Mouse (Mus musculus): ENCODE measurements around the gene Mcat. TPM values are rescaled to one million over a fixed set of nuclear protein-coding genes. Genes with fewer than 3 reads are reported as not detected.
A peak's percentile ranks its signal among the peaks of the same experiment; 100 is the strongest.

Gene Mcat
- polyA plus RNA-seq (2014; fragmentation: Nextera tagmentation; extraction: Ambion mirVana) = 33.0 and 33.4 TPM in 2 replicates

DNA sequence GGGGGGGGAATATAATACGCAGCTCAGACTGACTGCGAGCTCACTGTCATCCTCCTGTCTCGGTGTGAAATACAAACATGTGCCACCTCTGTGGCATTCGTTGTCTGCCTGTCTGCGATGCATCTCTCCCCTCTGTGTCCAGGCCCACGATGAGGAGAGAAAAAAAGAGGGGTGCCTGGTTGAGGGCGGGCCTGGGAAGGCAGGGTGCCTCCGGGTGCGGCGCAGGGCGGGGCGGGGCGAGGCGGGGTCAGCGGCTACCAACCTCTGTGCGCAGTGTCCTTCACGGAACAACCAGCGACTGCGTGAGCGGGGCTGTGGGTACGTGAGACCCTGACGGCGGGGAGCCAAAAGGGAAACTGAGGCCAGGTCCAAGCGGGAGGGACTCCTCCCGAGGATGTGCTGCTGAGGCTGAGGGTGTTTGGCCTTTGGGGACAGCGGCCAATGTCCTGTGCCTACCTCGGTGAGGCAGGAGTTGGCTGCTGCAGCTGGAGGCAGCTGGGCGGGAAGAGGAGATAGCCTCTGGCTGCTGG lies at the start of gene Mcat, which contains the start of gene Tspo:
Gene Mcat (minus strand): TSS at position 461 of the 530 bp plus-strand sequence.
Gene Tspo (plus strand): TSS at position 266 of the 530 bp plus-strand sequence.
- peak within 1 kb of the TSS; percentile 38 to 54 for H3K27ac ChIP-seq (replicated peaks in 1 of 2; ENCODE audit: control insufficient read depth in 1 of 2, insufficient read depth in 1 of 2, low read depth in 2 of 2, low read length in 2 of 2)
- no peaks in the 10 kb centered on the region for H3K9me3 ChIP-seq (ENCODE audit: control insufficient read depth, low read length)
- H3K4me1 ChIP-seq (ENCODE audit: control insufficient read depth in 2 of 2, insufficient read depth in 2 of 2, low read length in 2 of 2) = peaks cover 5 to 14% of the 10 kb centered on the region in 2 experiments
- no peaks in the 10 kb centered on the region for H3K36me3 ChIP-seq (ENCODE audit: control insufficient read depth, insufficient read depth, low read length)
- H3K9ac ChIP-seq (ENCODE audit: low read length) = peak within 1 kb of the TSS; percentile 80
- peak within 1 kb of the TSS; percentile 51 to 54 for H3K4me3 ChIP-seq (ENCODE audit: control insufficient read depth in 1 of 2, insufficient read depth in 1 of 2, low read depth in 1 of 2, low read length in 2 of 2)
- under 1% methylated on average over 28 of the region's 28 CpGs for WGBS
- H3K4me2 ChIP-seq (ENCODE audit: low read length) = peak within 1 kb of the TSS; percentile 89
- ATAC-seq (ENCODE audit: insufficient number of reproducible peaks, insufficient read depth, low FRiP score, low read depth) = peak; percentile 63; the same call in 1 of the 2 replicates
- no peaks in the 10 kb centered on the region for H3K27me3 ChIP-seq (ENCODE audit: control insufficient read depth, insufficient read depth, low read length)

DNA sequence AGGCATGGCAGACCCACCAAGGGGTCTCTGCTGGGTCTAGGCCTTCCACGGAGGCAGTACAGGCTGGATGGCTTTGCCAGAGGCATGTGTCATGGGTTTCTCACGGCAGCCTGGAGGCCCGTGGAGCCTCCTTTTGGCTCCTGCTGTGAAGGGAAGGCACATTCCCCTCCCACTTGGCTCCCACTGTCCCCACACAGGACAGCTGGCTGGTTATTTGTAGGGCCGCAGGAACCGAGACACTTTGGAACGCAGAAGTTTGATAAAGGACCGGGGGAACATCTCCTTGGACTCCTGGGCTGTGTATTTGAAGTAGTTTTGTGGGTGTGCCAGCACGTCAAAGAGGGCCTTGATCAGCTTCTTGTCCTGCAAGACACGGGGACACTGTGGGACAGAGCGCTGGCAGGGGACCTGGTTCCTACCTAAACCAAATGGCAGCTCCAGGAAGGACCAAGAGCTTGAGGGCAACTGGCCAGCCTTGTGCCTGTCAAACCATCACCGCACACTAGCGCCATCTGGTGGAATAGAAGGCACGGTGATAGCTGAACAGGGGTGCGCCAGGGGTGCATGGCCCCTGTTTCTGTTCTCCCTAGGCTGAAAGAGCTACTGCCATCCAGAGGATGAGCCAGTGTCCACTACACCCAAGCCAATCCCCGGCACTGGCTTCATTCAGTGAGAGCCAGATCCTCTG lies 43.7 kb upstream of the Mcat start:
- H3K4me2 ChIP-seq (ENCODE audit: low read length) = no peak overlapping the region
- ATAC-seq (ENCODE audit: insufficient number of reproducible peaks, insufficient read depth, low FRiP score, low read depth) = no peak
- no peak overlapping the region for H3K4me3 ChIP-seq (ENCODE audit: control insufficient read depth in 1 of 2, insufficient read depth in 1 of 2, low read depth in 1 of 2, low read length in 2 of 2)
- H3K27ac ChIP-seq (replicated peaks in 1 of 2; ENCODE audit: control insufficient read depth in 1 of 2, insufficient read depth in 1 of 2, low read depth in 2 of 2, low read length in 2 of 2) = no peak overlapping the region
- WGBS = 42% methylated on average over 15 of the region's 15 CpGs
- H3K9me3 ChIP-seq (ENCODE audit: control insufficient read depth, low read length) = no peaks in the 10 kb centered on the region
- H3K36me3 ChIP-seq (ENCODE audit: control insufficient read depth, insufficient read depth, low read length) = no peaks in the 10 kb centered on the region
- peaks cover 4 to 8% of the 10 kb centered on the region in 2 experiments; a peak in 1 of 4 replicates for H3K4me1 ChIP-seq (ENCODE audit: control insufficient read depth in 2 of 2, insufficient read depth in 2 of 2, low read length in 2 of 2)
- no peaks in the 10 kb centered on the region for H3K27me3 ChIP-seq (ENCODE audit: control insufficient read depth, insufficient read depth, low read length)
- no peak overlapping the region for H3K9ac ChIP-seq (ENCODE audit: low read length)

DNA sequence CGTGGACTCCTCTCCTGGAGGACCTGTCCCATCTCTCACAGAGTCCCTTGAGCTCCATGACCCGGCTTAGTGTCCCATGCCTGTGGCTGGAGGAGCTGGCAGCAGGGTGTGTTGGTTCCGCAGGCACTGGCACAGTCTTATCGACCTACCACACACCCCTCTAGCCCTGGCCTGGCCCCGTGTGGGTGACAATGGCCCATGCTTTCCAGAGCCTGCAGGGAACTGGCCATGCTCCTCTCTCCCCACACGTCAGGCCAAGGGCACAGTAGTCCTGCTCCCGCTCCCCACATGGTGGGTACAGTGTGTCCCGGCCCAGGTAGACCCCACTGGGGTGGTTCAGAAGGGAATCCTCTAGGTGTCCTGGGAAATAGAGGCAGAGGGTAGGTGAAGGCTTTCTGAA lies 43.1 kb upstream of the Mcat start:
- Histone ChIP-seq H3K27me3 (ENCODE audit: control insufficient read depth, insufficient read depth, low read length) (no peaks in the 10 kb centered on the region), H3K9me3 (ENCODE audit: control insufficient read depth, low read length) (no peaks in the 10 kb centered on the region), H3K9ac (ENCODE audit: low read length) (no peak overlapping the region), H3K4me2 (ENCODE audit: low read length) (no peak overlapping the region), H3K27ac (replicated peaks in 1 of 2; ENCODE audit: control insufficient read depth in 1 of 2, insufficient read depth in 1 of 2, low read depth in 2 of 2, low read length in 2 of 2) (no peak overlapping the region), H3K4me1 (ENCODE audit: control insufficient read depth in 2 of 2, insufficient read depth in 2 of 2, low read length in 2 of 2) (peaks cover 4 to 8% of the 10 kb centered on the region in 2 experiments; a peak in 1 of 4 replicates), H3K4me3 (ENCODE audit: control insufficient read depth in 1 of 2, insufficient read depth in 1 of 2, low read depth in 1 of 2, low read length in 2 of 2) (no peak overlapping the region), H3K36me3 (ENCODE audit: control insufficient read depth, insufficient read depth, low read length) (no peaks in the 10 kb centered on the region)
- no peak for ATAC-seq (ENCODE audit: insufficient number of reproducible peaks, insufficient read depth, low FRiP score, low read depth)
- 84% methylated on average over 8 of the region's 8 CpGs for WGBS

DNA sequence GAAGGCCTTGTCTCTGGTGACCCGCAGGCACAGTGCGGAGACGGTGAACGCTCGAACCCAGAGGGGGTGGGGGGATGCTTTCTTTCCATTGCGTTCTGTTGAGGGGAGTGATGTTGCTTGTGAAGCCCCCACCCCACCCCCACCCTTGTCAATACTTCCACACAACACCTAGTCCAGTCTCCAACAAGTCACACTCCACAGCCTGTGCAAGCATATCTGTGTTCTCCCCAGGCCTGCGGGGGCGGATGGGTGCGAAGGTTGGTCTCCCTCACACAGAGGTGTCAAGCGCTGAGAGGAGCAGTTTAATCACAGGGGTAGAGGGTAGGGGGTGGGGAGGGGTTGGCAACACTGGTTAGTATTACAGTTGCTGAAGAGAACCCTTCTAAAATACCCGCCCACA lies 42.6 kb upstream of the Mcat start:
- no peaks in the 10 kb centered on the region for H3K27me3 ChIP-seq (ENCODE audit: control insufficient read depth, insufficient read depth, low read length)
- H3K36me3 ChIP-seq (ENCODE audit: control insufficient read depth, insufficient read depth, low read length) = no peaks in the 10 kb centered on the region
- H3K9ac ChIP-seq (ENCODE audit: low read length) = no peak overlapping the region
- no peak overlapping the region for H3K4me2 ChIP-seq (ENCODE audit: low read length)
- H3K9me3 ChIP-seq (ENCODE audit: control insufficient read depth, low read length) = no peaks in the 10 kb centered on the region
- ATAC-seq (ENCODE audit: insufficient number of reproducible peaks, insufficient read depth, low FRiP score, low read depth) = peak; percentile 20; the same call in 1 of the 2 replicates
- H3K27ac ChIP-seq (replicated peaks in 1 of 2; ENCODE audit: control insufficient read depth in 1 of 2, insufficient read depth in 1 of 2, low read depth in 2 of 2, low read length in 2 of 2) = no peak overlapping the region
- peaks cover 4 to 8% of the 10 kb centered on the region in 2 experiments; a peak in 1 of 4 replicates for H3K4me1 ChIP-seq (ENCODE audit: control insufficient read depth in 2 of 2, insufficient read depth in 2 of 2, low read length in 2 of 2)
- no peak overlapping the region for H3K4me3 ChIP-seq (ENCODE audit: control insufficient read depth in 1 of 2, insufficient read depth in 1 of 2, low read depth in 1 of 2, low read length in 2 of 2)
- 76% methylated on average over 11 of the region's 11 CpGs for WGBS

DNA sequence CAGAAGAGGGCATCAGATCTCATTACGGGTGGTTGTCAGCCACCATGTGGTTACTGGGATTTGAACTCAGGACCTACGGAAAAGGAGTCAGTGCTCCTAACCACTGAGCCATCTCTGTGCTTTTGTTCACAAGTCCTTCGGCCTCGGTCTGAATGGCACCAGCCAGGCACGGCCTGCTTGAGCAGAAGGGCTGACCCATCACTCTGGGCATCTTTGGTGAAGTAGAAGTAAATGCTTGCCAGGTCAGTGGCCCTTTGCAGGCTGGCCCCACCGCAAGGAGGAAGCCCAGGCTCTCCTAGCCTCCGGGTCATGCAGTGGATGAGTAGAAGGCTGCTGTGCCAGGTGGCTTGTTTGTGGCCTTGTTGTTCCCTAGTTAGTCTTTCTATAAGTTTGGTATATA lies 39.8 kb upstream of the Mcat start:
- no peak overlapping the region for H3K4me3 ChIP-seq (ENCODE audit: control insufficient read depth in 1 of 2, insufficient read depth in 1 of 2, low read depth in 1 of 2, low read length in 2 of 2)
- H3K27ac ChIP-seq (replicated peaks in 1 of 2; ENCODE audit: control insufficient read depth in 1 of 2, insufficient read depth in 1 of 2, low read depth in 2 of 2, low read length in 2 of 2) = no peak overlapping the region
- H3K27me3 ChIP-seq (ENCODE audit: control insufficient read depth, insufficient read depth, low read length) = no peaks in the 10 kb centered on the region
- H3K4me2 ChIP-seq (ENCODE audit: low read length) = no peak overlapping the region
- H3K9ac ChIP-seq (ENCODE audit: low read length) = no peak overlapping the region
- H3K4me1 ChIP-seq (ENCODE audit: control insufficient read depth in 2 of 2, insufficient read depth in 2 of 2, low read length in 2 of 2) = peaks cover 4 to 8% of the 10 kb centered on the region in 2 experiments; a peak in 1 of 4 replicates
- H3K36me3 ChIP-seq (ENCODE audit: control insufficient read depth, insufficient read depth, low read length) = no peaks in the 10 kb centered on the region
- H3K9me3 ChIP-seq (ENCODE audit: control insufficient read depth, low read length) = no peaks in the 10 kb centered on the region
- WGBS = 92% methylated on average over 7 of the region's 7 CpGs
- no peak for ATAC-seq (ENCODE audit: insufficient number of reproducible peaks, insufficient read depth, low FRiP score, low read depth)

DNA sequence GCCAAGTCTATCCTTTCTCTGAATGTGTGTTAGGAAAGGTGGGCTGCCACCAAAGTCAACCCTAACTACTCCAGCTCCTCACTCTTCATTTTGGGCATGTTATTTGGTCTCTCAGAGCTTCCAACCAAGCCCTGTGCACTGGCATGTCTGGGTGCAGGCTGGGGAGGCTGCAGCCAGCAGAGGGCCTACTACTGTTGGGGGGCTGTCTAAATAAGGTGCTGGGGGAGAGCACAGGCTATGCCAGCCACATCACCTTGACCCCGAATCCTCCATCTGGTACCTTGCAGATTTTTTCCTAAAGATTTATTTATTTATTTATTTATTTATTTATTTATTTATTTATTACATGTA lies 39.4 kb upstream of the Mcat start:
- no peak overlapping the region for H3K4me3 ChIP-seq (ENCODE audit: control insufficient read depth in 1 of 2, insufficient read depth in 1 of 2, low read depth in 1 of 2, low read length in 2 of 2)
- peaks cover 4 to 8% of the 10 kb centered on the region in 2 experiments; a peak in 1 of 4 replicates for H3K4me1 ChIP-seq (ENCODE audit: control insufficient read depth in 2 of 2, insufficient read depth in 2 of 2, low read length in 2 of 2)
- WGBS = 92% methylated on average over 1 of the region's 1 CpGs
- H3K9me3 ChIP-seq (ENCODE audit: control insufficient read depth, low read length) = no peaks in the 10 kb centered on the region
- H3K36me3 ChIP-seq (ENCODE audit: control insufficient read depth, insufficient read depth, low read length) = no peaks in the 10 kb centered on the region
- H3K27ac ChIP-seq (replicated peaks in 1 of 2; ENCODE audit: control insufficient read depth in 1 of 2, insufficient read depth in 1 of 2, low read depth in 2 of 2, low read length in 2 of 2) = no peak overlapping the region
- no peak overlapping the region for H3K4me2 ChIP-seq (ENCODE audit: low read length)
- no peak overlapping the region for H3K9ac ChIP-seq (ENCODE audit: low read length)
- H3K27me3 ChIP-seq (ENCODE audit: control insufficient read depth, insufficient read depth, low read length) = no peaks in the 10 kb centered on the region
- ATAC-seq (ENCODE audit: insufficient number of reproducible peaks, insufficient read depth, low FRiP score, low read depth) = no peak

DNA sequence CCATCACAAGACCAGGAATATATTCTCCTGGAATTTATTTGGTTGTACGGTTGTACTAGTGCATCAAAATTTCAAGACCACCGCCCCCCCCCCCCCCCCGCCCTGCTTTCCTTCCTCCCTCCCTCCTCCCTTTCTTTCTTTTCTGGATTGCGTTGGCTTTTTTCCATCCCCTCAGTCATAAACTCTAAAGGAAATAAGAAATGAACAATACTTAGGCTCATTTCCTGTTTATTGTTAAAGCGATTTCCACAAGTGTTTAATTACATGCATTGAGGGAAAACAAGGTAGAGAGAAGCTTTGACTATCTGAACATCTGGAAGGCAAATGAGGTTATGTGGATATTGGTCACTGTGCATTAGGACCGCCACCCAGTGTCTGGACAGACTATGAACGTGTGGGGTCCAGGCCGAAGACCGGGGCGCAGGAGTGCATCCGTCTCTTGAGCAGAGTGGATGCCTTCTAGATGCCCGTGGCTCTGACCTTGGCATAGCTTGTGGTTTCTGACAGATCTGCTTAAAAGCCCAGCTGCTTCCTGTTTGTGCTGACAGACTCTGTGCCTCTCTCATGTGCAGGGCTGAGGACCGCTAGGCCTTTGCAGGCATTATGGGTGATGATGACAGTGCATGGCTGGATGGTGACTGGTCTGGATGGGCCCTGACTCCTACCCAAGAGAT lies 38.9 kb upstream of the Mcat start:
- H3K27me3 ChIP-seq (ENCODE audit: control insufficient read depth, insufficient read depth, low read length) = no peaks in the 10 kb centered on the region
- no peaks in the 10 kb centered on the region for H3K36me3 ChIP-seq (ENCODE audit: control insufficient read depth, insufficient read depth, low read length)
- H3K9me3 ChIP-seq (ENCODE audit: control insufficient read depth, low read length) = no peaks in the 10 kb centered on the region
- 70% methylated on average over 13 of the region's 13 CpGs for WGBS
- H3K4me3 ChIP-seq (ENCODE audit: control insufficient read depth in 1 of 2, insufficient read depth in 1 of 2, low read depth in 1 of 2, low read length in 2 of 2) = no peak overlapping the region
- ATAC-seq (ENCODE audit: insufficient number of reproducible peaks, insufficient read depth, low FRiP score, low read depth) = no peak
- no peak overlapping the region for H3K9ac ChIP-seq (ENCODE audit: low read length)
- H3K27ac ChIP-seq (replicated peaks in 1 of 2; ENCODE audit: control insufficient read depth in 1 of 2, insufficient read depth in 1 of 2, low read depth in 2 of 2, low read length in 2 of 2) = peak overlapping the region in 1 of 2 experiments; percentile 37; a peak in 1 of 4 replicates
- peaks cover 4 to 8% of the 10 kb centered on the region in 2 experiments; a peak in 1 of 4 replicates for H3K4me1 ChIP-seq (ENCODE audit: control insufficient read depth in 2 of 2, insufficient read depth in 2 of 2, low read length in 2 of 2)
- H3K4me2 ChIP-seq (ENCODE audit: low read length) = no peak overlapping the region

All from heart, embryonic 14.5 days (tissue).